Mouse (Mus musculus) embryo, embryonic 10 days (tissue): Measurements from ENCODE around the gene Zcchc24.

Source experiments
- DNase-seq: peaks from one replicate; pipeline ENCODE4 v3.0.0-alpha.2; 2015; ENCODE audit warnings: low spot score

The Zcchc24 gene

DNA sequence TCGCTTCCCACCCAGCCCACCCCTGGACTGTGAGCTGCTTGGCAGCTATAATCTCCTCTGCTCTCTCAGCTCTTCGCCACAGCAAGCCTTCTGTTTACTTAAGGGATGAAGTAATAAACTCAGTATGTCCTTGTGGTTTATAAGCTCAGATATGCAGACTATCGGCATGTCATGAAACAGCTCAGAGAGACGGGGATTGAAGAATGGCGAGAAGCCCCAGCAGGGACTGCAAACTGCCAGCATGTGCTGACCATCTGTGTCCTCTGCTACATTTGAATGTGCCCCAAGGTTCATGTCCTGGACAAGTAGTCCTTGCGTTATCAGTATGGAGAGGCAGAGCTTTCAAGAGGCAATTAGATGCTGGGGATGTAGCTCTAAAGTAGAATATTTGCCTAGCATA, 7.5 kb upstream of the Zcchc24 start:
- DNase-seq: peak; percentile 34

DNA sequence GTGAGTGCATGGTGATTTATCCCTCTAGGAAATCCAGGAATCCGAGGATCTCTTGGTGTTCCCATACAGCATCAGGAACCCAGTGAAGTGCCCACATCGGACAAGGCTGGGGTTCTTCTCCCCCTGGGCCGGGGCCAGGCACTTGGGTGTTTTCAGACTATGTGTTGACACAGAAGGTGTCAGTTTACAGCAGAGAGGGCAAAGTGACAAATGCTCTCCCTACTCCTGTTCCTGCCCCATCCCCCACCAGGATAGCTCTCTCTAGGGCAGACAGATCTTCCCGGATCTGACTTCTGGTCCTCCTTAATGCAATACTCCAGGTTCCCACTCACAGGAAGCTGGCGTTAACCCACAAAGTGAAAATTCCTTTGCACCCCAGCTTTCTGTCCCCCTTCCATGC, 5.3 kb upstream of the Zcchc24 start:
- DNase-seq: peak; percentile 67

DNA sequence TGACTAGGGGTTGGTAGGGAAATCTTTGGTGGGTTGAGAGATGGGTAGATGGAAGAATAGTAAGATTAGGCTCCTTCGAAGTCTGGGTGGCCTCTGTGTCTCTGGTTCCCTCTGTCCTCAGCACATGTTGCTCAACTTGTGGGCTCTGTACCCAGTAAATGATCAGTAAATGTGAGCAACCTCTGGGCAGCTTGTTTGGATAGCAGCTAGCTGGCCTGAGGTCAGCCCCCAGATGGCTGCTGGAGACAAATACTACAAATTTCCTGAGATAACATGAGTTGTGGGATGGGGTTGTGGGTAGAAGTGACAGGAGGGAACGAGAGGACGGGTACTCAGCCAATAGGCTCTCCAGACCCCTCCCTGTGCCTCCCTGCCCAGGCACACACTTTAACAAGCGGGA, 4.2 kb upstream of the Zcchc24 start:
- peak; percentile 34 for DNase-seq

DNA sequence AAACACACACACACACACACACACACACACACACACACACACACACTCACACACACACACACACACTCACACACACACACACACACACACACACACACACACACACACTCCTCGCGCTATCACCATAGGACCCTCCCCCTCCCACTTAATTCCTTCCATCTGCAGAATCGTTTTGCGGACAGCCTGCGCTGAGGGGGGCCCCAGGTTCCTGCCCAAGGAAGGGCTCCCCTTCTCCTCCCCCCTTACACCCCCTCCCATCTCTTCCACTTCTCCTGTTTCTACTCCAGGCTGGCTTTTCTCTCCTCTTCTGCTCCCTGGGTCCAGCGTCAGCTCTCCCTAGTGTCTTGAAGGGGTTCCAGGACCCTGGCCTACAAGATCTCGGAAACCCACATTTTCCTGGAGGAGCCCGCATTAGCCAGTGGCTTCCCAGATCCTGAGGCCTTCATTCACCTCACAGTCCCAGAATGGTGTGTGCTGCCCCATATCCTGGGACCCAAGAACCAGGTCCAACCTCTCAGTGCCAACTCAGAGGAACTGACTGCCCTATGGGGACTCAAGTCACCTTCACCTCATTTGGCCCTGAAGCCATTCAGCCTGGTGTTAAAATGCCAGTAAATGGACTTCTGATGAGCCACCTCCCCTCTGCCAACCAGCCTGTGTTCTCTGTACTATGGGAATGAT, 927 bp upstream of the Zcchc24 start:
- peak; percentile 66 for DNase-seq

DNA sequence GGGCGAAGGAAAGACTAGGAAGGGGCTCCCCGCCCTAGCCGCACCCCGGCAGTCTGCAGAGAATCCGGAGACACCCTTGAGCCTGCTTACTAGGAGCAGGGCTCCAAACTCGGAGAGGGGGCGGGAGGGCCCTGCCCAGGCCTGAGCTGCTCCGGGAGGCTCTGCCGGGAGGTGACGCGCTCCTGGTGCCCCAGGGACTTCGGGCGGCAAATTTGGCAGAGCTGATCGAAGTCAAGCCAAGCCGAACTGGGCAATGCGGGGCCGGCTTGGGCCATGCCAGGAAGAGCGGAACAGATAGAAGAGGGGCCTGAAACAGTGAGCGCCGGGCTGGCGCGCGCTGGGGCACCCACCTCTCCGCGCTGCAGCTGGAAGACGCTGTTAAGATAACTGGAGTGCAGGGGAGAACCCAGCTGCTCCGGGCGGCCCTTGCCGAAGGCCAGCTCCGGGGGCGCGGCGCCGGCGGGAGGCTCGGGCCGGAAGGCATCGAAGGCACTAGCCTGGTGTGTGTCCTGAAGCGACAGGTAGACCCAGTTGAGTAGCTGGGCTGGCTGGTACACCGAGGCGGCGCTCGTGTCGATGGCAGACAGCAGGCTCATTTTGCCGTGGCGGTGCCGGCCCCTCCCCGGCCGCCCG, 462 bp downstream of the Zcchc24 start:
- DNase-seq: peak; percentile 58

DNA sequence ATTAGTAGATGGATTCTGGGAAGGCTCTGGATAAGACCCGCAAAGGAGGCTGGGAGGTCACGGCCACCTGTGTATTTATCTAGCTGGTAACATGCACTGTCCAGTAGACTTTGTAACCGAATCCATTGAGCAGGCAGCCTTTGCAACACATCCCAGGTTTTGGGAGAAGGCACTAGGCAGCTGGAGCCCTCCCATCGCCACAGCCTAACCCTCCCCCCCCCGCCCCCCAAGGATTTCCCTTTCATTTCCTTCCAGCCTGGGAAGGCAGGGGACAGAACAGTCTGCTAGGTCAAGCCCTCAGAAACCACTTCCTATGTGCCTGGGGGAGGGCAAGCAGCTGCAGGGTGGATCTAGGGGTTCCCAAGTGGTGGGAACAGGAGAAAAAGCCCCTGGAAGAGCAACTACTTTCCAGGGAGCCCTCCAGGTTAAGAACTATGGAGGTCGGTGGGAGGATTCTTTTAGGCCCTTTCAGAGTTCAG, 1.1 kb downstream of the Zcchc24 start:
- DNase-seq: peak; percentile 50

DNA sequence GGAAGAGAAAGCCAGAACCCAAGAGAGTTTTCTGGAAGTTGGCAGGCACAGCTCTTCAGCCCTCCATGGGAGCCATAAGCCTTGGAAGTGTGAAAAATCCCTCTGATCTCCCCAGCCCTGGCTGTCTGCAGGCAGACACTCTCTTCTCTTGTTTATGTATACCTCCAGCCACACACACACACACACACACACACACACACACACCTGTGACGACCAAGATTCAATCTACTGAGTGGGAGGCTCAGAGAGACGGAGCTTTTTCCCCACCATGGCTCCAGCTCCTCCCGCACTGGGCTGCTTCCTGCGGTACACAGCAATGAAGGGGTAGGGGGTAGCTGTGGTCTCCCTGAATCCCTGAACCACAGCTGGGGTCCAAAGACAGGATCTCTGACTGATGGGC, 2.4 kb downstream of the Zcchc24 start:
- no peak for DNase-seq

DNA sequence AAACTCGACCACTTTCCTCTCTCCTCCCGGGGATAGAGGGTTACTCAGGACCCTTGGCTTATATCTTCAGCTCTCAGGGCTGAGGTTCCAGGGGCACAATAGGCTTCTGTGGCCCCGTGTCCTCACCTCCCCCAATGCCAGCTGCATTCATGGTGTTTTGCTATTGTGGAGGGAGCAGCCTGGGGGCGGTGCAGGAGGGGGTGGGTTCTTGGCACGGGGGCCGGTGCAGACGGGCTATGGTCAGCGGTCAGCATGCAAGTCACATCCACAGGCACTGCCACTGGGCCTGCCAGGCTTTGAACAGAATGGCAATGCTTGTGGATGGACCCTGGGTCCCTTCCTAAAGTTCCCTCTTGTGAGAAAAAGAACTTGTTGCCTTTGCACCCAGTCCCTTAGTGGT, 2.9 kb downstream of the Zcchc24 start:
- no peak for DNase-seq

DNA sequence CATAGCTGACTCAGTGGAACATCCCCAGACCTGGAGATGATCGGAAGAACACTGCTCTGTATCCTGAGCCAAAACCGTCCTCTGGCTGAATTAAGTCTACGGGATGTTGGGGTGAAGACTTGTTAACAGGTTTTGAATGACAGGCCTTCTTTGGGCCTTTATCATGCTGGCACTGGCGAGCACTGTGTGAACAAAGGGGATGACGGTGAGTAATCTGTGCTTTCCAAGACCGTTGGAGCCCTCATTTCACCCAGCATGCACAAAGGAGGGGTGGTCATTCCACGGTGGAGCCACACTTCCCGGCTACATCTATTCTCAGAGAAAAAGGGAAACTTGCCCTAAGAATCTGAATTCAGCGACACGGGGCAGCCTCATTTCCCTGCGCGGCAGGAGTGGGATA, 3.7 kb downstream of the Zcchc24 start:
- no peak for DNase-seq

DNA sequence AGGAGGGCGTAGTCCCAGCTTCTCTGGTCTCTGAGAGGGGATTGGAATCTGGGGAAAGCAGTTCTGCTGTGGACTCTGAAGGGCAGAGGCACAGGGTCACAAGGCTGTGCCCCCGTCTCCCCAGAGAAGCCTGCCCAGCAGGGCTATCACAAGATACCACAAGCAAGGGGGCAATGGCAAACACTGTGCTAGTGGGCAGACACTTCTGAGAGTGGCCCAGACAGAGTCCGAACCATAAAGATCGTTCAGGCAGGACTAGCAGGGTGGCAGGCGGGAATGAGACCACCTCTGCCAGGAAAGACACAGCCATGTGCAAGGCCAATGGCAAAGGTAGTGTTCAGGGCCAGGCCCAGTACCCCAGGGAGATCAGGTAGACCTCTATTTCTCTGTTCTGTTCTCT, 7.7 kb downstream of the Zcchc24 start:
- no peak for DNase-seq

DNA sequence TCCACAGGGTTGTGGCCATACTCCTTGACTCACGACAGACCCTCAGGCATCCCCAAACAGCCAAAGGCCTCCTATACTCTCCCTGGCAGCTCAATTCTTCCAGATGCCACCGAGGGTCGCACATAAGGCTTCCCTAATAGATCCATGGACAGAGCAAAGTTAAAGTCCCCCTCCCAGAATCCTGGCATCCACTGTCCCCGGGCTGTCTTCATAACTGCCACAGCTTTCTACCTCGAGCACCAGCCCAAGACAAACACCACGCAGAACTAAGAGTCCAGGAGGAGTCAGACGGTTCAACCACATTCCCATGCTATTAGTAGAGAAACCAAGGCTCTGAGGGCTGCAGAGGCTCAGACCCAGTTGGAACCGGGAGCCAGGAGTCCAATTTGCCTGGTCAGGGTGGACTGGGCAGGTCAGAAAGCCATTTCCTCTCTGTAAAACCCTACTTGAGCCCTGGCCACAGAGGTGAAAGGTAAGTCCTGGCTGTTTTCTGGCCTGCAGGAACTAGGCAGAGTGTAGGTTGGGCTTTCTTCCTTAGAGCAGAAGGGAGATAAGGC, 8.8 kb downstream of the Zcchc24 start:
- no peak for DNase-seq

DNA sequence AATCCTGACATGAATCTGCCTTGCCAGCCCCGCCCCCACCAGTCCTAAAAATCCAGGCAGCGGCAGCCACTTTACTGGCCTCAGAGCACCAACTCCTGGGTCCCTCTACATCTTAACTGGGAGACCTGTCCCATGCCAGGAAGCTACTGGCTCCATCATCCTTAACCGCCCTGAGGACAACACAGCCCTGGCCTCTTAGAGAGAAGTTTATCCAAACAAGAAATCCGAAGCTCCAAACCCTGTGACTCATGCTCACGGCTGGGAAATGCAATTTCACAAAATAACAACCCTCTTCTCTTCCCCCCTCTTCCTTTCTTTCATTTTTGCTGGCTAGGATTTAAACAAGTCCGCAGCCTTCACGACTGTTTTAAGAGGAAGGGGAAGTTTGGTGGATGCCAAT, 9.3 kb downstream of the Zcchc24 start:
- no peak for DNase-seq

DNA sequence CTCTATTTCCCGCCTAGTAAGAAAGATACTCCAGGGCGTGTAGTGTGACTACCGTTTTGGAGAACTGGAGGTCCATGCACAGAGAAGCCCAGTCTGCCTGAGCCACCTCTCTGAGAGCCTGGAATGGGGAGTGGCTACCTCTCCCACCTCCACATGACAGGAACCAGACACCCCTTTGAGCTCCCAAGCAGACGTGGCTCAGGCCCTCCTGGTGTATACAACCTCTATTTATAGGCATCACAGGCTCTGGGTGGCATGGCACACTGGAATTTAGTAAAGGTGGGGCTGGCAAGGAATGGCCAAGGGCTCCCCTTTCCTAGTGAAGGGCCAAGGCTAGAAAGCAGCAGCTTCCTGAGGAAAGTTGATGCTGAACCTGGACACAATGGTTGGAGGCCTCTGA, 10.9 kb downstream of the Zcchc24 start:
- no peak for DNase-seq

DNA sequence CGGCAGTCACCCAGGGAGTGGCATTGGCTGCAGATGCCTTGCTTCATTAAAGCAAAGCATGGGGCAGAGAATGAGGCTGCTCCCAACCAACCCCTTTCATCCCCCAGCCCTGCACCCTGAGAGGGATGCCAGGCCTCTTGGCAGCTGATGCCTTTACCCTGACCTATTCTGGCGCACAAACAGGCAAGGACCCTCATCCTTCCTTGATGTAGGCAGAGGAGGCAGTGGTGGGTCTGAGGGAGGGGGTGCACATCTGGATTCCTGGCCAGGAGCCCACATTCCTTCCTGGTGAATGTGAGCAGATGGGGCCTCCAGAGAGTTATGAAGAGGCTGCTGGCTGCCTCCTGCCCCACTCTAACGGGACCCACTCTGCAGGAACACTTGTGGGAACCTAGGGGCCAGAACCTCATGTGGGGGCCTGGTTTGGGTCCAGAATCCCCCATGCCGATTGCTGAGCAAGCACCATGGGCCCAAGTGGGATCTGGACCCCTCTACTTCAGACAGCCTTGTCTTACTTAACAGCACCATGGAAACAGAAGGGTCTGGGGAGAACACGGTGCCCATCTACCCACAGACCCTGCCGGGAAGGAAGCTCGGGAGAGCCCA, 12.4 kb downstream of the Zcchc24 start:
- no peak for DNase-seq

DNA sequence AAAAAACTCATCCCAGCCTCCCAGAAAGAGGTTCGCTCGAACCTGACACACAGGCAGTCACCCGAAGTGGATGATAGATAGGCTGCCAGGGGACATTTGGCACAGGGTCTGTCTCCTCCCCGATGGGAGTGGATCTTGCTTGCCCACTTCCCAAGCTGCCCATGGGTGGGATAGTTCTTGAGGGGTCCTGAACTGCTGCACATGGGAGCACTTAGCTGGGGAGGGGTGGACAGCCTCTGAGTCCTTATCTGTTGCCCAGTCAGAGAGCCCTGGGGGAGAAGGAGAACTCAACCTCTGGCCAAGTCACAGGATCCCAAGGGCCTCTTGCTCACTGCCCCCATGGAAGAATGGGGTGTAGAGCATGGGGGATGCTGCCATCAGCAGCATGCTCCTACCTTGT, 13.3 kb downstream of the Zcchc24 start:
- DNase-seq: no peak

DNA sequence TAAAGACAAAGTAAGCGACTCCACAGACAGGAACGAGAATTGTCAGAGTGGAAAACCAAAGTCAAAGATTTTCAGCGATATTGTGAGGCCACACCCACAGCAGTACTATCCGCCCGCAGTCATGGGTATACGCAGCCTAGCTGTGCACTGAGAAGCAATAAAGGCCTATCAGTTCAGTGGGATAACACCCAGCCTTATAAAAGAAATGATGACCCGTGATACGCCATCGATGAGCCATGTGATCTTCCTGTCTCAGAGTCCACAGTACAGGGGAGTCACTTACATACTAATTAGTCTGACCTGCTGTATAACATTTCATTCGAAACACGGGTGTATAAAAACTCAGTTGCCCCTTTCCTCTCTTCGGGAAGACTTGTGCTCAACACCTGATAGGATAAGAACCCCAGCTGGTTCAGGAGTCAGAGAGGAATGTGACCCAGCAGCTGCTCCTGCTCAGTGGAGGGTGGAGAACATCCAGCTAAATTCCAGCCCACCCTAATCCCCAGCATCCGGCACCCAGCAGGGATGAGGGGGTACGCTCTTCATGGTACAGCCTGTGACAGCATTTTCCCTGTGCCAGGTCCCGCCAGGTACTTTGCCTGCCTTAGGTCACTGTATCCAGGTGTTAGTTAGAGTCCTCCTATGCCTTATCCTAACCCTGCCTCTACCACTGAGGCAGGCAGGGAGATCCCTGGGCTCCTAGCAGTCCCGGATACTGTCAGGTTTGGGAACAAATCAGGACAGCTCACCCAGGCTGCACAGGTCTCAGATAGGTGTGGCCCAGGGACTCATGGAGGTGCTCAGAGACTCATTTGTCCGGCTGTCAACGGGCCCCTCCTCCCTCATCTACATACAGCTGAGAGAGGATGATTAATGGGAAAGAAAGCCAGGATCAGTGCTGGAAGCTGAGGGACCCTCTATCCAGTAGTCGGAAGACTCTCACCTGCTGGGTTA, 14.0 kb downstream of the Zcchc24 start:
- no peak for DNase-seq

DNA sequence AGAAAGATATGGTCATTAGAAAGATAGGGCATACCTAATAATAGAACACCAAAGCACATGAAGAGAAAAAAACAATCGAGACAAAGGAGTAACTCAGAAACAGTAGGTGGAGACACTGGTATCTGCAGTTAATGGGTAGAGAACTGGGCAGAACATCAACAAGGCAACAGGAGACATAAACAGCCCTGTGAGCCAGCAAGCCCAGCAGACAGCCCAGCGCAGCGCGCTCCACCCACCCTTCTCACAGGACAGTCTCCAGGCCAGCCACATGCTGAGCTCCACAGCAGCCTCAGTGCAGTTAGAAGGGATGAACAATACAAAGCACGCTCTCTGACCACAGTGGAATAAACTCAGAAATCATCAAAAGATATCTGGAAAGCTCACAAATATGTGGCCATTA, 15.8 kb downstream of the Zcchc24 start:
- DNase-seq: no peak

DNA sequence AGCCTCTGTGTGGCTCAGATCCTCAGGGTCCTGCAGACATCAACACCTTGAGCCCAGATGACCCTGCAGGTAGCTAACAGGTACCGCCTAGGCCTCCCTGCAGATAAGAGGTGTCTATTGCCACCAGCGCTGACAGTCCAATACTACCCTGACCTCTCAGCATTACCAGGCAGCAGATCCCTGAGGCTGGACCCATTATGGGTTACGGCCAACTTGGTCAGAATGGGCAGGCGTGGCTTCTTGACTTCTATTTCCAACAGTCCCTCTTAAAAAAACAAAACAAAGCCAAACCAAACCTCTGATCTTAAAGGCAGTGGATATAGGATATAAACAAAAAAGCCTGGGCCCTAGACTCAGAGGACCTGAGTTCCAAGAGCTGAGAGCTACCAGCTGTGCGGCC, 17.8 kb downstream of the Zcchc24 start:
- DNase-seq: no peak

DNA sequence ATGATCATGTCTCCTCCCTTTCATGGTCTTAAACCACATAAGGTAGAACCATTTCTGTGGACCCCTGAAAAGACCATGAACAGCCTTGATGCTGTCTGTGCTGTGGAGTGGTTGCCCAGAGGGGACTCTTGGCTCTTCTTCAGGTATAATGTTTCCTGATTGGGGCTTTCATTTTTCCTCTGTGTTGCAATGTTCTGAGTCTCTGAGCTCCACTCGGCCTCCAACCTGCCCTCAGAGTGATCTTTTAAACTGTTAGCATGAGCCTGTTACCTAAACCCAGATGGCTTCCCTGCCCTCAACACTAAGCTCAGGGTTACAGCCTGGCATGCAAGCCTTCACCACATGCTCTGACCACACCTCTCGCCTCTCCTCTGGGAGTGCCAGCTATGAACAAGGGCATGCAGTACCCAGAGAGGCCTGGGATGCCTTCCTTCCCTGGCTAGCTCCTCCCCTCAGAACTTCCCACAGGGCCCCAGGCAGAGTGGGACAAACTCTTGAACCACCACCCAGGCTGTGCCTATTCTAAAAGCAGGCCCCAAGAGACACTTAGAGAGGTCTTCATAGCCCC, 18.3 kb downstream of the Zcchc24 start:
- no peak for DNase-seq

DNA sequence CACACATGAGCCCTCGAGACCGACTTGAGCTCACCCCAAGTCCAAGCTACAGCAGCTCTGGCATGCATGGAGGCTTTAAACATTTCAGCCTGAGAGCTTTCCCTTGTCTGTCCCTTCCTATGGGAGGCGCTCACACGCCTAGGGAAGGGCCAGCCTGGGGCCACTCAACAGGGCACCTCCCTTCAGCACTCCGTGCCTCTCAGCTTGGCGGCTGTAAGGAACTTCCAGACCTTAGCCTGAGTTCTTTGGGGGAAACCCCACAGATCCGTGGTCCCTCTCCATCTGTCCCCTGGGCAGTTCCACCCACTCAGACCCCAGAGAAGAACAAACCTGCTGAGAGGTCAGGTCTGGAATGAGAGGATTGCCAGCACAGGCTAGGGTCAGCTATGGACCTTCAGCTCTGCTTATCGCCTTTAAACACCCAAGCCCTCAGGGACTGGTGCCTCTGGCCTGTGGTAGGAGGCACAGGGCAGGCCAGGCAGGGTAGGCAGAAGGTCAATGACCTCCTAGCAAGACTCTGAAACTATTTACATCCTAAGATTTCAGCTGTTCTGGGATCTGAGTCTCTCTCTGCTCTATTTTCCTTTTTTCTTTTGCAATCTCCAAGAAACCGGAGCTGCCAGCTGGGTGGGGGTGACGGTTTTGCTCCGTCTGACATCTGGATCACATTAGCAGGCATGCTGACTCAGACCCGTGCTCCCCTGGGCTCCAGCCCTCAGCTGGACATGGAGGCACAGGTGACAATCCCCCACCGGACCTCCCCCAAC, 19.5 kb downstream of the Zcchc24 start:
- peak; percentile 70 for DNase-seq
